Mouse (Mus musculus) embryo, embryonic 11.5 days (tissue): ENCODE measurements around the gene Fbxo48.

Source experiments
- DNase-seq: peaks from one replicate; pipeline ENCODE4 v3.0.0-alpha.2; 2012; ENCODE audit warnings: low read depth, low spot score

Fbxo48 gene

GRCm38 (mm10) chr11:16969650-16970049 lies 18.5 kb downstream of the Fbxo48 start:
- no peak for DNase-seq

GRCm38 (mm10) chr11:16972027-16972426 lies 20.9 kb downstream of the Fbxo48 start:
- no peak for DNase-seq

DNA sequence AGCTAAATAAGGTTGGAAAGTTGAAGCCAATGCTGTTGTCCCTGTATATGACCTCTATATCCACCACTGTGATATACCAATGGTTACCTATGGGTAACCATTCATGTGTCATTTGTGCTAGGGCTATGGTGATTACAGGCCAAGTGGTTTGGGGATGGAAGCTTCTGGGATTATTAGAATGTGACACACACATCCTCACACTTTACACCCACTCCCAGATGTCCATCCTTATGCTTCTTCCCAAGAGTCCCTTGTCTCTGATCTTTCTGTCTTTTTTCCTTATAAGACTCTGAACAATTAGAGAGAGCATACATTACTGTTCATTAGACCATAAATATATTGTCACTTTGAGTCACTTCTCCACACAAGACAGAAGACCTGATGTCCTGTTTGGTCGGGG lies 21.9 kb downstream of the Fbxo48 start:
- DNase-seq, result no peak

DNA sequence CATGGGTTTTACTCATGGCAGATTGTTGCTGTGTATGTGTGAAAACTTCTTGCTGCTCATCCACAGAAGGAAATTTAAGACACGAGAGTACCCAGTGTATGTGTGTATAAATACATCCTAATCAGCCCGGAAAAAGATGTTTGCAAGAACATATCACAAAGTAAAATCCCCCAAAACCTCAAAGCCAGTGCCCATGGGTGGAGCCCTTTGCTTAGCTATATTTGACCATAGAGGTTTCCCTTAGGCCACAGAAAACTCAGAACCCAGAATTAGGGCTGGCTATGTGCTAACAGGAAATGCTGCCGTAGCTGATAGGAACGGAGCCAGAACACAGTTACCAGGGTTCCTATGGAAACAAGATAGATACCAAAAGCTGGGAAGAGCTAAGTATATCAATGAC lies 25.8 kb downstream of the Fbxo48 start:
- DNase-seq, result no peak

DNA sequence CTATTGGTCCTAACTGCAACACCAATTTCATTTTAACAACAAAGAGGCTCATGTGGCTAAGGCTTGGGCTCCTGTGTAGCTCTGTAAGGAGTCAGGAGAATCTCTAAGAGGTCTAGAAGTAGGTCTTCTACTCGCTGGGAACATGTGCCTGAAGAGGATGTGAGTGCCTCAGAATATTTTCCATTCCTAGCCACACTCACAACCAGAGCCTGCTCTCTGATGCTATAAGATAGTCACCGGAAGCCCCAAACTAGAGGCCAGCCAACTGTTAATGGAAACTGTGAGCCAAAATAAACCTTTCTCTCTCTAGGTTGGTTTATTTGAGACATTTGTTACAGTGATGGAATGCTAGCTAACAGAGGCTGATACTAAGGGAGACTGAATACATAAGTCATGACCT lies 26.4 kb downstream of the Fbxo48 start:
- no peak for DNase-seq

GRCm38 (mm10) chr11:16978161-16978707 lies 27.1 kb downstream of the Fbxo48 start:
- no peak for DNase-seq

GRCm38 (mm10) chr11:16986550-16987187 lies 35.5 kb downstream of the Fbxo48 start:
- no peak for DNase-seq

GRCm38 (mm10) chr11:16987745-16988328 lies 36.7 kb downstream of the Fbxo48 start:
- DNase-seq, result no peak

DNA sequence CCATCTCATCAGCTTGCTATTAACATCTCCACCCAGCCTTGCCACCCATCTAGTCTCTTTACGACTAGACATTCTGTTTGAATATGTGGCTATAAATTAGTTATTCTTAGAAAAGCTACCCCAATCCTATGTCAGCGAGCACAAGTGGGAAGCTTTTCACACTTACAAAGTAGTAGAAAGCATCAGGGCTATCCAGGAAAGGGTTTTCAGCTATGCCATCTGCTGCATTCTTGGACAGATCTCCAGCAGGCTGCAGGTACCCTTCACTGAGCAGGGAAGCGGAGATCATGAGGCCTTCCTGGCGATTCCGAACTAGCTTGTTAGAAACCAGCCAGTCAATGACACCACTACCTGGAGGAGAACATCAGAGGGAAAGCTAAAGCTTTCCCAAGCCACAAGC lies 38.7 kb downstream of the Fbxo48 start:
- no peak for DNase-seq

DNA sequence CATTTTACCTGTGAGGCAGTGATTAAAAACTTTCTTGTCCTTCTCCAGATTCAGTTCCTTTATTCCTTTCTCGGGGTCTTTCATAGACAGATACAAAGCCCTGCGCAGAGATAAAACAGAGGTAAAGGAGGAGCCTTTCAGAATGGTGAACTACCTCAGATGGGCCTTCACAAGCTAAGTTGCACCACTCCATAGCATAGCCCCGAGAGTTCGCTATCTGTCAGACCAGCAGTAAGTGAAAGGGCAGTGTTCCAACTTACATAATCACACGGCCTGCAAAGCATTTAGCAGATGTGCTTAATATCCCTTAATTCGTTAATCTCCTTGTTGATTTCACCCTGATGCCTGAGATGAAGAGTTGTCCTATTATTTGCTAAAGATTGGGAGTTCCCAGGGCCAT lies 41.7 kb downstream of the Fbxo48 start:
- no peak for DNase-seq

DNA sequence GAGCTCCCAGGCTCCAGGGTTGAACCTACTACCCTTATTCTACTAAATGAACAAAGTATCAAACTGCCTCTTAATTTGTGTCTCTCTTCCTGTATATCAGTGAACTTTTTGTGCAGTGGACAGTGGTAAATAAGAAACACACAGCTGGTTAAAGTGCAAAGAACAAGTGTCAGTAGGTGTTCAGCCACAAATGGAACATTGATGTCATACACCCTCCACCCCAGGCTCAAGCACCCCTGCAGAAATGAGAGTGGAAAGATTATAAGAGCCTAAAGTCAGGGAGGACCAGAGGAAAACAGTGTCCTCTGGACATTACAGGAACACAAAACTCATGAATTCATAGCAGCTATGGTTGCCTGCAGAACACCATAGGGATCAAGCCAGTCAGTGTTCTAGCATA lies 45.6 kb downstream of the Fbxo48 start:
- no peak for DNase-seq

DNA sequence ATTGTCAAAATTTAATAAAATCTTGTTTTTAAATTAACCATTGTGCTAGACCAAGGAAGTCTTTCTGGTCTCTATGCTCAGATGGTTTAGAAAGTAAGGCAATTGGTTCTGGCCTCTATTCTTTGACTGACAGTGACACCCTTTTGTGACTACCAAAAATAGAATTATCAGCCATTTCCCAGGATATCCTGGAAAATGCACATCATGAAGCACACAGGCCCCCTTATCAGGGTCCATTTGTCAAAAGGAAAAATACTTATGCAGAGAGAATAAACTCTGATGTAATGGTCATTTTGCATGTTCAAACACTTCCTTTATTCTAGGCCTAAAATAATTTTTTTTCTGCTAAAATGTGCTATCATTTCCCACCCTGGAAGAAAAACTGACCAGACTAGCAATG lies 46.3 kb downstream of the Fbxo48 start:
- no peak for DNase-seq

DNA sequence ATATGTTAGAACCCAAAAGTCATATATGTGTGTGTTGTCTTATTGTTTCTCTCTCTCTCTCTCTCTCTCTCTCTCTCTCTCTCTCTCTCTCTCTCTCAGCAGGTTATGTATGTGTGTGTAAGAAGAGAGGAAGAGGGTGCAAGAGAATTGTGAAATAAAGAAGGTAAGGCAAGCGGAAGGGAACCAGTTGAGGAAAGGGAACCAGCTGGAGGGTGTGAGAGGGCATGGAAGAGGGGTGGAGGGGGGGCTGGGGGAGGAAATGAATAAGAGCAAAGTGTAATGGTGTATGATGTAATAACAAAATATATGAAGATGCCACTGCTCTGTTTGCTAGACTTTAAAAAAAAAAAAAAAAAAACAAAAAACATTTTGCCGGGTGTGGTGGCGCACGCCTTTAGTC lies 48.2 kb downstream of the Fbxo48 start:
- no peak for DNase-seq

- DNase-seq, result no peak
Measured at GRCm38 (mm10) chr11:16999933-17000332, 48.8 kb downstream of the Fbxo48 start.

DNA sequence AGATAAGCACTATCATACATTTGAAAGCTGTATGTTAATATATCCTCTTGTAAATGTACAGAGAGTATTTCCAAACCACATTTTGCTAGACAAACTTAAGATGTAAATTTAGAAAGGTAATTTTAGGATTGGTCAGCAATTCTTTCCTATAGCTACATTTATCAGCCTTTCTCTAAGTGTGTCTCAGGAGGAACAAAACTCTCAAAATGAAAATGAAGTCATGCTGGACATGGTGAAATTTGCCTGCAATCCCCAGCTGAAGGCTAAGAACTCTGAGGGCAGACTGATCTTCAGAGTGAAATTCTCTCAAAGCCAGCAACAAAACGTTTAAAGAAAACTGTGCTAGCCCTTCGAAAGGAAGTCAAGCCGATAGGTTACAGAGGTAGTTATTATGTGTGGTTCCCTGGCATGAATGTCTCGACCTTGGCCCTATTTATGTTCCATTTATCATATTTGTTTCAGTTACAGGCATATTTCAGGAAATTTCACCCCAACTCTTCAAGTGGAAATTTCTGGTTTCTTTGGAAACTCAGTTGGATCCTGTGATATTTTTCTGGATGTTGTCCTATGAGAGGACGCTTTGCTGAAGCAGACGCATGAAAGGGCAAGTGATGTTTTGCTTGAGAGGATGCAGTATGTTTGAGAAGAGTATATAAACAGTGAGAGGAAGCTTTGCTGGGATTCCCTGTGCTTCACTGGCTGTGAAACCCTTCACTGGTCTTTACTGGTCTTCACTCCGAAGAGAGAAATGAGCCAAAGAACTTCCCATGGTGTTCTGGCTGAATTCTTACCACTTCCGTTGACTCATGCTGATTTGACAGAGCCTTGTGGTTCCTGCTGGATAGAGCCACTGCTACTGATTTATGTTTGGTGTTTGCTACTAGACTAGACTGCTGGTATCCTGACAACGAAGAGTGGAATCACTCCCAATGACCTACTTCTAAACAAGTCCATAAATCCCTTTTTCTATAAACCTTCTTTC lies 49.5 kb downstream of the Fbxo48 start:
- DNase-seq, result no peak

- no peak for DNase-seq
Measured at GRCm38 (mm10) chr11:17002739-17003373, 51.7 kb downstream of the Fbxo48 start.

- no peak for DNase-seq
Measured at GRCm38 (mm10) chr11:17003757-17004156, 52.6 kb downstream of the Fbxo48 start.
